Mouse (Mus musculus) embryonic facial prominence, embryonic 11.5 days (tissue): ENCODE measurements at regions not wholly inside any gene's neighbourhood (a gene's known extent, or its start where the extent isn't known, plus 50 kb on each side); places are given as distances from the start of the nearest gene placed in this dataset.

ENCODE experiments used
- ATAC-seq: fragments of 200-750 bp; cut with Nextera tagmentation; replicated peaks from 2 replicates; pipeline ENCODE4 v1.8.0; 2017; ENCODE audit warnings: low read depth; ENCODE audit not compliant: insufficient number of reproducible peaks, low FRiP score, low TSS enrichment
- DNase-seq: peaks from one replicate; pipeline ENCODE4 v3.0.0-alpha.2; 2015; ENCODE audit warnings: low spot score
- H3K27ac ChIP-seq: fragments of 300-500 bp; sonication (generic); replicated peaks from 2 replicates; pipeline ENCODE4 v1.5.1; 2014; ENCODE audit warnings: mild to moderate bottlenecking, low read depth, low read length, control low read depth
- H3K27me3 ChIP-seq: fragments of 300-500 bp; sonication (generic); 2 replicates; pipeline ENCODE4 v1.6.1; 2014; ENCODE audit warnings: mild to moderate bottlenecking, low read length, moderate library complexity, mixed read lengths; ENCODE audit not compliant: control insufficient read depth, insufficient read depth
- H3K36me3 ChIP-seq: fragments of 300-500 bp; sonication (generic); replicated peaks from 2 replicates; pipeline ENCODE4 v1.6.1; 2014; ENCODE audit warnings: low read depth, mild to moderate bottlenecking, low read length, moderate library complexity, mixed read lengths; ENCODE audit not compliant: control insufficient read depth, insufficient read depth
- H3K4me1 ChIP-seq: fragments of 300-500 bp; sonication (generic); 2 replicates; pipeline ENCODE4 v1.6.1; 2014; ENCODE audit warnings: low read length, mixed read lengths; ENCODE audit not compliant: control insufficient read depth, insufficient read depth
- H3K4me2 ChIP-seq: fragments of 300-500 bp; sonication (generic); 2 replicates; pipeline ENCODE4 v1.6.1; 2014; ENCODE audit warnings: low read depth, mild to moderate bottlenecking, control low read depth, low read length, moderate library complexity
- H3K4me3 ChIP-seq: fragments of 300-500 bp; sonication (generic); 2 replicates; pipeline ENCODE4 v1.5.1; 2014; ENCODE audit warnings: low read depth, low read length, control low read depth
- H3K9ac ChIP-seq: fragments of 300-500 bp; sonication (generic); replicated peaks from 2 replicates; pipeline ENCODE4 v1.6.1; 2014; ENCODE audit warnings: mild to moderate bottlenecking, control low read depth, low read length
- H3K9me3 ChIP-seq: fragments of 300-500 bp; sonication (generic); replicated peaks from 2 replicates; pipeline ENCODE4 v1.6.1; 2016; ENCODE audit warnings: mild to moderate bottlenecking, low read length, inconsistent platforms, mixed read lengths; ENCODE audit not compliant: control insufficient read depth
- WGBS: fragments of 180-500 bp; shearing (Covaris S2); extraction: QIAGEN DNeasy Blood & Tissue Kit; methylation state at CpG from one replicate; pipeline ENCODE4 v1.1.7; 2014; 5-methylcytosine and 5-hydroxymethylcytosine counted together

- 12% methylated on average over 1 of the region's 1 CpGs for WGBS
Measured at GRCm38 (mm10) chr3:112239626-112240120, 1019.0 kb downstream of the Amy2a5 start.

More at GRCm38 (mm10) chr3:112239626-112240120, 1019.0 kb downstream of the Amy2a5 start:
- ATAC-seq (no peak), DNase-seq (no peak)
- no peaks in the 10 kb centered on the region for H3K27me3 ChIP-seq
- no peaks in the 10 kb centered on the region for H3K36me3 ChIP-seq
- no peaks in the 10 kb centered on the region for H3K9me3 ChIP-seq
- no peak overlapping the region for H3K4me3 ChIP-seq
- H3K27ac ChIP-seq: no peak overlapping the region
- H3K9ac ChIP-seq: no peak overlapping the region
- no peaks in the 10 kb centered on the region for H3K4me1 ChIP-seq
- H3K4me2 ChIP-seq: no peak overlapping the region
